Mouse (Mus musculus): ENCODE results near the gene Gnl3l. TPM values are rescaled to one million over a fixed set of nuclear protein-coding genes. Genes with fewer than 3 reads are reported as not detected.

Gnl3l gene
- polyA plus RNA-seq, 1 experiment from 2014 or later: 24.0 TPM

DNA sequence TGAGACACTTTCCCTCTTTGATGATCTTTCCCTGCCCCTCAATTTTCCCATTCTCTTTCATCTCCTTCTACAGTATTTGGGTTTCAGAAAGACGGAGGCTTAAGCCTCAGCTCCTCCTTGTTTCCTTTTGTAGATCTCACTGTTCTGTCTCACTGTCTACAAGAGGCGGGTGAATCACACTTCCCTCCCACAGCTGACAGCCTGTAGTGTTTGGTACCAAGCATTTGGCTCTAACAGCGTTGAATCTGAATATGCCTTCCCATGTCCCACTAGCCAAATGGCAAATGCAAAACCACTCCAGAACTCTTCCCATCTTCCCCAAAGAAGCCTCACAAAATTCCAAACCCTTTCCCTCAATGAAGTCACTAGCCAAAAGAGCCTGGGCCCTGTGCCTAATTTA is 20.3 kb downstream of the Gnl3l start:
- Histone ChIP-seq H3K27me3 (replicated peaks; ENCODE audit: control insufficient read depth, insufficient read depth, low read length) (no peaks in the 10 kb centered on the region; the same call in 1 of the 2 replicates), H3K36me3 (ENCODE audit: control insufficient read depth, insufficient read depth, low read length) (peaks cover 72% of the 10 kb centered on the region), H3K9ac (ENCODE audit: low read depth, low read length) (no peak overlapping the region), H3K27ac (replicated peaks; ENCODE audit: low read depth, low read length) (no peak overlapping the region), H3K4me2 (ENCODE audit: low read depth, low read length) (no peak overlapping the region), H3K4me1 (ENCODE audit: control insufficient read depth, insufficient read depth, low read length) (no peaks in the 10 kb centered on the region), H3K9me3 (ENCODE audit: control insufficient read depth, low read length) (no peaks in the 10 kb centered on the region), H3K4me3 (ENCODE audit: low read depth, low read length) (no peak overlapping the region)
- no peak for DNase-seq (ENCODE audit: low spot score)
- no peak for ATAC-seq (ENCODE audit: low read depth)
- WGBS: 85% methylated on average over 3 of the region's 3 CpGs

DNA sequence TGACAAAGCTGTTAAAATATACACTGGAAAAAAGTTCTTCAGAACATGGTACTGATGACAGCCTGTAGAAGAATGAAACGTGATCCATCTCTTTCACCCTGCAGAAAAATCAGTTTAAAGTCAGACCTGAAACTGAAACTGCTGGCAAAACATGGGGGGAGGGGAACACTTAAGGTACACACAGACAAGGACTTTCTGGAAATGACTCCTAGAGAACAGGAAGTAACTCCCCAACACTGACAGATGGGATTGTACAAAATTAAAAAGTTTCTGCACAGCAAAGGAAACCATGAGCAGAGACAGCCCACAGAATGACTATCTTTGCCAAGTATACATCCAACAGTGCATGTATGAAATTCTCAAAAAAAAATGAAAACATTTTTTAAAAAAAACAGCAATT is 35.5 kb downstream of the Gnl3l start:
- 38% methylated on average over 1 of the region's 1 CpGs for WGBS
- Histone ChIP-seq H3K9ac (ENCODE audit: low read depth, low read length) (no peak overlapping the region), H3K27ac (replicated peaks; ENCODE audit: low read depth, low read length) (no peak overlapping the region), H3K4me2 (ENCODE audit: low read depth, low read length) (no peak overlapping the region), H3K4me1 (ENCODE audit: control insufficient read depth, insufficient read depth, low read length) (no peaks in the 10 kb centered on the region), H3K4me3 (ENCODE audit: low read depth, low read length) (no peak overlapping the region), H3K36me3 (ENCODE audit: control insufficient read depth, insufficient read depth, low read length) (peaks cover 19% of the 10 kb centered on the region), H3K27me3 (replicated peaks; ENCODE audit: control insufficient read depth, insufficient read depth, low read length) (peaks cover 3% of the 10 kb centered on the region; the same call in 1 of the 2 replicates), H3K9me3 (ENCODE audit: control insufficient read depth, low read length) (no peaks in the 10 kb centered on the region)
- no peak for DNase-seq (ENCODE audit: low spot score)
- no peak for ATAC-seq (ENCODE audit: low read depth)

DNA sequence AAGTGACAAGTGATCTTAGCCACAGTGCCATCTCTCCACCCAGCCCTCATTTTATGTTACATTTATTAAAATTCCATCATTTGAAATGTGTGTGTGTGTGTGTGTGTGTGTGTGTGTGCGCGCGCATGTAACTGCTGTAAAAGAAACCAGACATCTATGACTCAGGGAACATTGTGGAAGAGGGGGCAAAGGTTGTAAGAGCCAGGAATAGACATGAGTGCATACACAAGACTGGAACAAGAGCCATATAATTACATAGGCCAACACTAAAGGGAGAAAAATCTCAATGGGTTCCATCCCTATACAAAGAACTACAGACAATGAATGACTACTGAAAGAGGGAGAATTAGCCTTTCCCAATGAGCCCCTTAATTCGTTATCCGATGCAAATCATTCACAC is 41.7 kb downstream of the Gnl3l start:
- Histone ChIP-seq H3K4me1 (ENCODE audit: control insufficient read depth, insufficient read depth, low read length) (no peaks in the 10 kb centered on the region), H3K4me2 (ENCODE audit: low read depth, low read length) (no peak overlapping the region), H3K27ac (replicated peaks; ENCODE audit: low read depth, low read length) (no peak overlapping the region), H3K4me3 (ENCODE audit: low read depth, low read length) (no peak overlapping the region), H3K36me3 (ENCODE audit: control insufficient read depth, insufficient read depth, low read length) (no peaks in the 10 kb centered on the region), H3K27me3 (replicated peaks; ENCODE audit: control insufficient read depth, insufficient read depth, low read length) (peaks cover 3% of the 10 kb centered on the region; the same call in 1 of the 2 replicates), H3K9me3 (ENCODE audit: control insufficient read depth, low read length) (no peaks in the 10 kb centered on the region), H3K9ac (ENCODE audit: low read depth, low read length) (no peak overlapping the region)
- WGBS: 86% methylated on average over 5 of the region's 5 CpGs
- no peak for DNase-seq (ENCODE audit: low spot score)
- no peak for ATAC-seq (ENCODE audit: low read depth)

DNA sequence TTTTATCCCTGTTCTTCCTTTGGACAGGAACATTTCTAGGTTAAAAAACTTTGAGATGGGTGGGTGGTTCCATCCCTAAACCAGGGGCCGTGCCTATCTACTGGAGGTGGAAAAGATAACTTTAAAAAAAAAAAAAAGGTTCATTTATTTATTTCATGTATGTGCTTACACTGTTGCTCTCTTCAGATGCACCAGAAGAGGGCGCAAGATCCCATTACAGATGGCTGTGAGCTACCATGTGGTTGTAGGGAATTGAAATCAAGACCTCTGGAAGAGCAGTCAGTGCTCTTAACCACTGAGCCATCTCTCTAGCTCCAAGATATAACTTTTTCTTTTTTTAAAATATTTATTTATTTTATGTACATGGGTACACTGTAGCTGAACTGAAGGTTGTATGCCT is 54.1 kb downstream of the Gnl3l start:
- WGBS: 37% methylated on average over 2 of the region's 2 CpGs
- Histone ChIP-seq H3K9me3 (ENCODE audit: control insufficient read depth, low read length) (no peaks in the 10 kb centered on the region), H3K27me3 (replicated peaks; ENCODE audit: control insufficient read depth, insufficient read depth, low read length) (no peaks in the 10 kb centered on the region), H3K4me2 (ENCODE audit: low read depth, low read length) (no peak overlapping the region), H3K27ac (replicated peaks; ENCODE audit: low read depth, low read length) (no peak overlapping the region), H3K36me3 (ENCODE audit: control insufficient read depth, insufficient read depth, low read length) (no peaks in the 10 kb centered on the region), H3K4me3 (ENCODE audit: low read depth, low read length) (no peak overlapping the region), H3K9ac (ENCODE audit: low read depth, low read length) (no peak overlapping the region), H3K4me1 (ENCODE audit: control insufficient read depth, insufficient read depth, low read length) (no peaks in the 10 kb centered on the region)
- no peak for ATAC-seq (ENCODE audit: low read depth)
- DNase-seq (ENCODE audit: low spot score): no peak

DNA sequence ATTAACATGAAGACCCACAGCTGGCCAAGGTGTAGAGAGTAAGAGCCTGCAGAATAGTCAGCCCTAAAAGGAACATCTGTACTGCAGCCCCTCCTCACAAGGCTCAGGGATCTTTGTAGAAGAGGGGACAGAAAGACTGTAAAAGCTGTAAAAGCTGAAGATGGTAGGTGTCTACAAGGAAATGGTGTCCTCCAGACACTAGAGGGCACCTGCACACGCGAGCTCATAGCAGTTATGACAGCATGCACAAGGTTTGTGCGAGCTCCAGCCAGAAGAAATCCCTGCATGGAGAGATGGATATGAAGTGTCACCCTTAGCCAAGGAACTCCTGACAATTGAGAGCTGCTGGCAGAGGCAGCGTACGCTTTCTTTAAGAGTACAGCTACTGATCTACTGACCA is 56.4 kb downstream of the Gnl3l start:
- peak; percentile 12 for DNase-seq (ENCODE audit: low spot score)
- Histone ChIP-seq H3K4me2 (ENCODE audit: low read depth, low read length) (no peak overlapping the region), H3K4me1 (ENCODE audit: control insufficient read depth, insufficient read depth, low read length) (no peaks in the 10 kb centered on the region), H3K4me3 (ENCODE audit: low read depth, low read length) (no peak overlapping the region), H3K36me3 (ENCODE audit: control insufficient read depth, insufficient read depth, low read length) (no peaks in the 10 kb centered on the region), H3K27me3 (replicated peaks; ENCODE audit: control insufficient read depth, insufficient read depth, low read length) (0 out of 2 replicates have a peak, but pooled peaks cover 4% of the 10 kb centered on the region), H3K27ac (replicated peaks; ENCODE audit: low read depth, low read length) (no peak overlapping the region), H3K9ac (ENCODE audit: low read depth, low read length) (no peak overlapping the region), H3K9me3 (ENCODE audit: control insufficient read depth, low read length) (no peaks in the 10 kb centered on the region)
- no peak for ATAC-seq (ENCODE audit: low read depth)
- WGBS: 65% methylated on average over 5 of the region's 5 CpGs

DNA sequence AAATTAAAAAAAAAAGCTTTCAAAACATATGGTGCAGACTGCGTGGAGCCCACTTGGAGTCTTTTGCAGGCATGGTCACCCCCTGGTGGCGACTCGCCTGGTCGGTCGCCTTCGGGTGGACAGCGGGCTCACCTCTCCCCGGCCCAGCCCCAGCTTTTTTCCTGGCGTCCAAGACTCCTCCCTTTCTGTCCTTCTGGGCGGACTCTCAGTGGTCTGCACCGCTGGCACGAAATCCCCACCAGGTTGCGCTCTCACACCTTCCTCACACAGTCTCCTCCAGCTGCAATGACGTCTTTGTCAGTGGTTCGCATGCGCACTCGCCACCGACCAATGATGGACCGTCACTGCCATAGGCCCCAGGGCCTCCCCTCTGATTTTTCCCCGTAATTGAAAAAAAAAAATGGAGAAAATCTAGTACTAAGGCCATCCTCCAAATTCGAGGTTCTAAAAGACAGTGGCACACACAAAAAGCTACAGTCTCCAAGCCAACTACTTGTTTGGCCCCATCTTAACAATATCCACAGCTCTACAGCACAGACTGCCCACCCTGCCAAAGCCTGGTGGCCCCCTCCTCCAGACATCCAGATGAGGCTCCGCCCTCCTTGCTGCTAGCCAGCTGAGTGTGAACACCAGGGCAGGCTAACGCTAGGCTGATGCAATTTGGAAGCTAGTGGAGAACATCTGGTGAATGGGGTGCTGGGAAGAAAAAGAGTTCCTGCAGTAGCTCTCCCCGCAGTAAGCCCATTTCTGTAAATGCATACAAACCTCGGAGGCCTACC is 60.4 kb downstream of the Gnl3l start:
- peak overlapping the region; percentile 50 for H3K4me2 ChIP-seq (ENCODE audit: low read depth, low read length)
- no peaks in the 10 kb centered on the region for H3K36me3 ChIP-seq (ENCODE audit: control insufficient read depth, insufficient read depth, low read length)
- peak; percentile 95 for ATAC-seq (ENCODE audit: low read depth)
- peak; percentile 92 for DNase-seq (ENCODE audit: low spot score)
- H3K4me1 ChIP-seq (ENCODE audit: control insufficient read depth, insufficient read depth, low read length): no peaks in the 10 kb centered on the region
- 24% methylated on average over 25 of the region's 25 CpGs for WGBS
- H3K27ac ChIP-seq (replicated peaks; ENCODE audit: low read depth, low read length): peak overlapping the region; percentile 86
- 0 out of 2 replicates have a peak, but pooled peaks cover 4% of the 10 kb centered on the region for H3K27me3 ChIP-seq (replicated peaks; ENCODE audit: control insufficient read depth, insufficient read depth, low read length)
- H3K9ac ChIP-seq (ENCODE audit: low read depth, low read length): peak overlapping the region; percentile 43
- H3K9me3 ChIP-seq (ENCODE audit: control insufficient read depth, low read length): no peaks in the 10 kb centered on the region
- peak overlapping the region; percentile 27 for H3K4me3 ChIP-seq (ENCODE audit: low read depth, low read length)

DNA sequence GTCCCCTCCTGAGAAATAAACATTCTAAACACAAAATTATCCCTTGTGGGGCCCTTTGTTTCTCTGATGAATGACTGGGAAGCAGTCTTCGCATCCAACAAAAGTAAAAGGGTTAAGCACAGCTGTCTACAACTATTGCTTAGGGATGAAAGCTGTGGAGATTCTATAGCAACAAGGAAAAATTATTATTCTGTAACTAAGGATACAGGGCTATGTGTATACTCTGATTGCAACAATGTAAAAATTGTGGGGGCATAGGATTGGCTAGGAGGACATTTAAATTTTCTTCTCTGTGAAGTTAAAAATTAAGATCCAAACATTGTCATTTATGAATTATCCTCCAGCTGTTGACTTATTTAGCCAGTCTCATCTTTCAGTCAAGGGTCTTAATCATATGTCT is 61.1 kb downstream of the Gnl3l start:
- Histone ChIP-seq H3K4me1 (ENCODE audit: control insufficient read depth, insufficient read depth, low read length) (no peaks in the 10 kb centered on the region), H3K4me3 (ENCODE audit: low read depth, low read length) (no peak overlapping the region), H3K9ac (ENCODE audit: low read depth, low read length) (peak overlapping the region; percentile 43; the same call in 1 of the 2 replicates), H3K27me3 (replicated peaks; ENCODE audit: control insufficient read depth, insufficient read depth, low read length) (0 out of 2 replicates have a peak, but pooled peaks cover 4% of the 10 kb centered on the region), H3K4me2 (ENCODE audit: low read depth, low read length) (peak overlapping the region; percentile 50), H3K9me3 (ENCODE audit: control insufficient read depth, low read length) (no peaks in the 10 kb centered on the region), H3K36me3 (ENCODE audit: control insufficient read depth, insufficient read depth, low read length) (no peaks in the 10 kb centered on the region), H3K27ac (replicated peaks; ENCODE audit: low read depth, low read length) (peak overlapping the region; percentile 86)
- WGBS: 32% methylated on average over 1 of the region's 1 CpGs
- DNase-seq (ENCODE audit: low spot score): no peak
- ATAC-seq (ENCODE audit: low read depth): peak; percentile 19; the same call in 1 of the 2 replicates

DNA sequence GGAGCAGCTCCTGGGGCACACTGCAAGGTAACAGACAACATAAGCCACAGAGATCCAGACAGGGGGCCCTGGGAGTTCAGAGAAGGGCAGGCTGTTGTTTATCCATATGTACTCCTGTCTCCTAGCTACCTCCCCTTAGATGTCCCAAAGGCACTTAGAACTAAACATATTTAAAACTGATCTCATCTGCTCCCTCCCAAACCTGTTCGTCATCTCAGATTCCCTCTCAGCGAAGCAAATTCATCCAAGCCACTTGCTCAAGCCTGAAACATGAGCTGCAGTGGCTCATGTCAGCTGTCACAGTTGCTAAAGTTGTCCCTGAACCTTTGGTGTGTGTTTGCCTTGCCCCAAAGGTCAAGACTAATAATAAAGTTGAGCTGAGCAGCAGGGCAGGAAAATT is 61.7 kb downstream of the Gnl3l start:
- peak; percentile 76 for ATAC-seq (ENCODE audit: low read depth)
- Histone ChIP-seq H3K4me2 (ENCODE audit: low read depth, low read length) (no peak overlapping the region), H3K36me3 (ENCODE audit: control insufficient read depth, insufficient read depth, low read length) (no peaks in the 10 kb centered on the region), H3K4me3 (ENCODE audit: low read depth, low read length) (no peak overlapping the region), H3K9me3 (ENCODE audit: control insufficient read depth, low read length) (no peaks in the 10 kb centered on the region), H3K27me3 (replicated peaks; ENCODE audit: control insufficient read depth, insufficient read depth, low read length) (0 out of 2 replicates have a peak, but pooled peaks cover 4% of the 10 kb centered on the region), H3K4me1 (ENCODE audit: control insufficient read depth, insufficient read depth, low read length) (no peaks in the 10 kb centered on the region), H3K9ac (ENCODE audit: low read depth, low read length) (no peak overlapping the region; the same call in 1 of the 2 replicates), H3K27ac (replicated peaks; ENCODE audit: low read depth, low read length) (peak overlapping the region; percentile 86; the same call in 1 of the 2 replicates)
- DNase-seq (ENCODE audit: low spot score): peak; percentile 80
- WGBS: 23% methylated on average over 2 of the region's 2 CpGs

DNA sequence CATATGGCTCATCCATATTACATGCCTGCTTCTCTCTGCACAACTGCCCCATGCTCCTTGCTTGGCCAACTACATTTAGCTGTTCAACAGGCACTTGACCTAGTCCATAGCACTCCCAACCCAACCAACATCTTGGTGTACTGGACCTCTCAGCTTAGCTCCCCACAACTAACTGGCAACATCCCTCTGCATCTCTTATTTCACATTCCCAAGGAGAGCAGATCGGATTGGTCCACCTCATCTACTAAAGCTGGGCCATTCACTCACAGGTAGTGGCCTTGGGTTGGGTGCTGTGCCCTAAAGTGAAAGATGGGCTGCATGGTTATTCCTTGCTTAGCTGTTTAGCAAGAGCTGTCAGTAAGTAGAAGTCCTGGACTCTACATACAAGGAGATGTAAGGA is 62.4 kb downstream of the Gnl3l start:
- DNase-seq (ENCODE audit: low spot score) (no peak), ATAC-seq (ENCODE audit: low read depth) (no peak)
- Histone ChIP-seq H3K4me1 (ENCODE audit: control insufficient read depth, insufficient read depth, low read length) (no peaks in the 10 kb centered on the region), H3K4me3 (ENCODE audit: low read depth, low read length) (no peak overlapping the region), H3K9ac (ENCODE audit: low read depth, low read length) (no peak overlapping the region), H3K27ac (replicated peaks; ENCODE audit: low read depth, low read length) (peak overlapping the region; percentile 55; the same call in 1 of the 2 replicates), H3K4me2 (ENCODE audit: low read depth, low read length) (no peak overlapping the region), H3K27me3 (replicated peaks; ENCODE audit: control insufficient read depth, insufficient read depth, low read length) (0 out of 2 replicates have a peak, but pooled peaks cover 4% of the 10 kb centered on the region), H3K9me3 (ENCODE audit: control insufficient read depth, low read length) (no peaks in the 10 kb centered on the region), H3K36me3 (ENCODE audit: control insufficient read depth, insufficient read depth, low read length) (no peaks in the 10 kb centered on the region)
- 61% methylated on average over 1 of the region's 1 CpGs for WGBS

Measured in embryonic facial prominence, embryonic 14.5 days (tissue).